Mouse (Mus musculus) embryonic facial prominence, embryonic 15.5 days (tissue): ENCODE measurements around the gene Arpp21. TPM values are rescaled to one million over a fixed set of nuclear protein-coding genes. Genes with fewer than 3 reads are reported as not detected.
"Not testable (repeated sequence)": the region's sequence is repeated elsewhere in the genome, so short reads cannot be mapped to it uniquely, and the experiment has no call there.

Experiments
- ATAC-seq: fragments of 200-750 bp; cut with Nextera tagmentation; 2 replicates; pipeline ENCODE4 v1.8.0; 2017; ENCODE audit warnings: low read depth, moderate TSS enrichment; ENCODE audit not compliant: insufficient number of reproducible peaks, low FRiP score, low TSS enrichment
- H3K27ac ChIP-seq: fragments of 300-500 bp; sonication (generic); replicated peaks from 2 replicates; pipeline ENCODE4 v1.5.1; 2015; ENCODE audit warnings: mild to moderate bottlenecking, inconsistent platforms
- H3K27me3 ChIP-seq: fragments of 300-500 bp; sonication (generic); 2 replicates; pipeline ENCODE4 v1.6.1; 2015; ENCODE audit warnings: inconsistent platforms
- H3K36me3 ChIP-seq: fragments of 300-500 bp; sonication (generic); 2 replicates; pipeline ENCODE4 v1.6.1; 2015; ENCODE audit warnings: mild to moderate bottlenecking, inconsistent platforms
- H3K4me1 ChIP-seq: fragments of 300-500 bp; sonication (generic); 2 replicates; pipeline ENCODE4 v1.6.1; 2015; ENCODE audit warnings: inconsistent platforms
- H3K4me2 ChIP-seq: fragments of 300-500 bp; sonication (generic); replicated peaks from 2 replicates; pipeline ENCODE4 v1.6.1; 2015; ENCODE audit warnings: mild to moderate bottlenecking, inconsistent platforms
- H3K4me3 ChIP-seq: fragments of 300-500 bp; sonication (generic); replicated peaks from 2 replicates; pipeline ENCODE4 v1.5.1; 2015; ENCODE audit warnings: mild to moderate bottlenecking, inconsistent platforms
- H3K9ac ChIP-seq: fragments of 300-500 bp; sonication (generic); 2 replicates; pipeline ENCODE4 v1.6.1; 2015; ENCODE audit warnings: inconsistent platforms
- H3K9me3 ChIP-seq: fragments of 300-500 bp; sonication (generic); replicated peaks from 2 replicates; pipeline ENCODE4 v1.6.1; 2016; ENCODE audit warnings: inconsistent platforms
- WGBS: fragments of 180-500 bp; shearing (Covaris S2); methylation state at CpG from one replicate; pipeline ENCODE4 v1.1.7; 2015; 5-methylcytosine and 5-hydroxymethylcytosine counted together
- microRNA-seq: library from miRNA; unstranded; fragments of <30 nt; microRNA quantifications from one replicate; pipeline ENCODE4, GENCODE M21; 2016; ENCODE audit warnings: borderline number of aligned reads
- polyA plus RNA-seq: library from polyadenylated mRNA; unstranded; fragments of >200 nt; fragmentation: Nextera tagmentation; extraction: Ambion mirVana; gene quantifications from 2 replicates; pipeline ENCODE4 v1.2.1, GENCODE M21; 2015

Gene Arpp21
- polyA plus RNA-seq, 1 experiment from 2014 or later, result 20.7 TPM

DNA sequence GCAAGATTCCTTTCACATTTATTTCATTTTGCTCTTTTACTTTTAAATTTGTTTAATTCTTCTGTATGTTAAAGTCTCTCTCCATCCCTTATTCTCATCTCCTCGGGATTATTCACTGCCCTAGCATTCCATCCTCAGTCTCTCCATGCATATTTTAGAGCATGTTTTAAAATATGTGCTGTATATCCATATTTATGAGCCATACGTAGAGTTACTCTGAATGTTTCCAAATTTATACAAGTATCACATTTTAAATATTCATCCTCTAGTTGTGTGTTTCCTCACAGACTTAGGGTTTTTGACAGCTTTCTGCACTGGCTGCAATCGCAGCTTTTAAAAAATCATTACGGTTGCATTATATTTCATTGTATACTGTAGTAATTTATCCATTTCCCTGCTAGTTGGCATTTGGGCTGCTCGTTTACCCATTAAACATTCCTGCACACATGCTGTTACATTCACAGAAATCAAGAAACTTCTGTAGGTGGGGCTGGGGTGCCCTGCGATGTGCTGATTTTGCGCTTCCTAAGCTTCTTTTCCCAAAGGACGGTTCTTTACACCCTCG lies 187.8 kb downstream of the Arpp21 start:
- ATAC-seq, result no peak
- H3K9ac ChIP-seq, result no peak overlapping the region
- H3K9me3 ChIP-seq, result no peaks in the 10 kb centered on the region
- WGBS, result 71% methylated on average over 9 of the region's 9 CpGs
- H3K4me2 ChIP-seq, result no peak overlapping the region
- no peaks in the 10 kb centered on the region for H3K27me3 ChIP-seq
- no peak overlapping the region for H3K27ac ChIP-seq
- H3K36me3 ChIP-seq, result no peaks in the 10 kb centered on the region
- H3K4me3 ChIP-seq, result no peak overlapping the region
- H3K4me1 ChIP-seq, result no peaks in the 10 kb centered on the region

DNA sequence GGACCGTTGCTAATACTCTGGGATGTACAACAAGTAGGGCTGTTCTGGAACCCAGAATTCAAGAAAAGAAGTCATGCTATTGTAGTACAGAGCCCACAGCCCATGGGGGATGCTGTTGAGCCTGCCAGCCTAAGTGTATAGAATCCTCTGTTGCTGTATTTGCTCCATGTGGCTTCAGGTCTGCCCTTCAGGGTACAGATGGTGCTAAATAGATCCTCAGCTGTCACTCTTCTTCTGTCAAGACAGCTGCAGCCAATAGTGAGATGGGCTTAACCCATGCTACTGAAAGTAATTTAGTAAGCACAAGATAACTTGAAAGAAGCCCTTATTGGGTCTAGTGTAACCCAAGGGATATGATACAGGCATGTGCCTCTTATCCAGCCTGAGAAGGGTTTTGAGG lies 195.2 kb downstream of the Arpp21 start:
- 81% methylated on average over 1 of the region's 1 CpGs for WGBS
- no peak for ATAC-seq
- Histone ChIP-seq H3K9ac (no peak overlapping the region), H3K4me1 (0 out of 2 replicates have a peak, but pooled peaks cover 3% of the 10 kb centered on the region), H3K4me2 (no peak overlapping the region), H3K4me3 (no peak overlapping the region), H3K9me3 (no peaks in the 10 kb centered on the region), H3K36me3 (no peaks in the 10 kb centered on the region), H3K27ac (no peak overlapping the region), H3K27me3 (no peaks in the 10 kb centered on the region)

DNA sequence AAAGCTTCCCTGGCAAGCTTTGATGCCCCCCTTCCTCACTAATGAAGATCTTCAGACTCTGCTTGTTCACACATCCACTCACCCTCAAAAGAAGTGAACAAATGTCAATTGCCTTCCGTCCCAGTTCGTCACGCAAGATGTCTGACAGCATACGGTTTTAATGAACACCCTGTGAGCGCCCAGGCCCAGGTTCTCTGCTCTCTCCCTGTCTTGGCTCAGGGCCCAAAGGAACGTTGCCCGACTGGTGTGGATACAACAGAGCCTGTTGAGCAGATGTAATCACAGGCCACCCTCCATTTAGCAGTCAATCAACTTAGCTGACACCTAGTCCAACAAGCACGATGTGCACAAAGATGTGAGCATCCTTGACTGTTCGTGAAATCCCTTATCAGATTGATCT lies 198.0 kb downstream of the Arpp21 start:
- ATAC-seq, result 0 out of 2 replicates have a peak, but pooled peaks have one; percentile 19
- 23% methylated on average over 9 of the region's 9 CpGs for WGBS
- no peak overlapping the region for H3K4me3 ChIP-seq

DNA sequence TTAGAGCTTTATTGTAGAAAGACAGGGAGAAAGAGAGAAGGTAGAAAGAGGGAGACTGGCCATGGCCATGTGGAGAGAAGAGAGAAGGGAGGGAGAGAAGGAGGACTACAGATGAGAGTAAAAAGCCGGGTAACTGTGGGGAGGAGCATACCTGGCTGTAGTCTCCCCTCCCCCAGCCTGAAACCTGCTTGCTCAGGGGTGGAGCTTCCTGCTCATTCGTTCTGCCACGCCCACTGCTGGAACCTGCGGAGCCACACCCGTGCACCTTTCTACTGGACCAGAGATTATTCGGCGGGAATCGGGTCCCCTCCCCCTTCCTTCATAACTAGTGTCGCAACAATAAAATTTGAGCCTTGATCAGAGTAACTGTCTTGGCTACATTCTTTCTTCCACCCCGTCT lies 201.9 kb downstream of the Arpp21 start:
- H3K4me1 ChIP-seq, H3K36me3 ChIP-seq, H3K4me3 ChIP-seq, H3K27me3 ChIP-seq, H3K4me2 ChIP-seq, H3K9me3 ChIP-seq, H3K27ac ChIP-seq, H3K9ac ChIP-seq: not testable (repeated sequence)
- 25% methylated on average over 3 of the region's 10 CpGs for WGBS
- 0 out of 2 replicates have a peak, but pooled peaks have one; percentile 34 for ATAC-seq

More for the DNA sequence above, 198.0 kb downstream of the Arpp21 start:
- Histone ChIP-seq H3K36me3 (no peaks in the 10 kb centered on the region), H3K4me1 (0 out of 2 replicates have a peak, but pooled peaks cover 3% of the 10 kb centered on the region), H3K9me3 (no peaks in the 10 kb centered on the region), H3K9ac (no peak overlapping the region), H3K4me2 (no peak overlapping the region), H3K27me3 (no peaks in the 10 kb centered on the region), H3K27ac (no peak overlapping the region)

DNA sequence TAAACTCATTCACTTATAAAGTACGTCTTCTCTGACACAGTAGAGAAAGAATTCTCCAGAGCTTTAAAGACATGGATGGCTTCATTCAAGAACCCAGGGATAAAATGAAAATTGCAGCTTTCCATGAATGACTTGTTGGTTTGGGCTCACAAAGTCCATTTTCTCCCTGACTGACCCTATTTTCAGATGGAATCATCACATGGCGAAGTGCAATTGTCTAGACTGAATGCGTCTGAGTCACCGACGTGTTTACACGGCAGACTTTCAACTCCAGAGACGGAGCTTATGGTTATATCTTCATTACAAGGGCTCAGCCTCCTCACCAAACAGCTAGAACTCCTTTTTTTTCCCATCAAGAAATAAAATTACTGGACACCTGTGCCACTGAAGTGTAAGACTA lies 203.6 kb downstream of the Arpp21 start:
- H3K27me3 ChIP-seq, result no peaks in the 10 kb centered on the region
- 79% methylated on average over 7 of the region's 7 CpGs for WGBS
- no peak overlapping the region for H3K4me2 ChIP-seq
- H3K36me3 ChIP-seq, result no peaks in the 10 kb centered on the region
- no peak overlapping the region for H3K27ac ChIP-seq
- no peak for ATAC-seq
- H3K4me3 ChIP-seq, result no peak overlapping the region
- no peaks in the 10 kb centered on the region for H3K4me1 ChIP-seq
- H3K9ac ChIP-seq, result no peak overlapping the region
- H3K9me3 ChIP-seq, result no peaks in the 10 kb centered on the region

DNA sequence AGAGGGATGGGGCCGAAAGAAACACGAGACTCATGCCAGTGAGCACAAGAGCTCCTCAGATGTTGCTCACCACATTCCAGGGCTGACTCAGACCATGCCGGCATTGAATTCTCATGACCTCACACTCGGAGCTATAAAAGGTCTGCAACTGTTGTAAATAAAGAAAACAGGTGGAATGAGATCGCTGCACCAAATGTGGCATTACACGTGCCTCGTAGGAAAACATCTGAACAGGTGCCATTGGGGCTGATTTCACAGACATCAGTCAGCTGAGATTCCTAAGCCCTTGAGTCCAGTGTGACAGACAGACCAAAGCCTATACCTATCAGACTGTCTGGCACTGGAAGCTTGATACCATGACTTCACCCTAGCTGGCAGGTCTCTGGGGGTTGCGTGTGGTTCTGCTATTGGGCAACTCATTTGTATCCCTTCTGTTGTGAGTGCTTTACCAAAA lies 212.1 kb downstream of the Arpp21 start:
- Histone ChIP-seq H3K9ac (no peak overlapping the region), H3K4me1 (no peaks in the 10 kb centered on the region), H3K4me3 (no peak overlapping the region), H3K4me2 (no peak overlapping the region), H3K27me3 (no peaks in the 10 kb centered on the region), H3K9me3 (no peaks in the 10 kb centered on the region), H3K27ac (no peak overlapping the region), H3K36me3 (no peaks in the 10 kb centered on the region)
- WGBS, result 67% methylated on average over 8 of the region's 8 CpGs
- peak; percentile 79 for ATAC-seq

DNA sequence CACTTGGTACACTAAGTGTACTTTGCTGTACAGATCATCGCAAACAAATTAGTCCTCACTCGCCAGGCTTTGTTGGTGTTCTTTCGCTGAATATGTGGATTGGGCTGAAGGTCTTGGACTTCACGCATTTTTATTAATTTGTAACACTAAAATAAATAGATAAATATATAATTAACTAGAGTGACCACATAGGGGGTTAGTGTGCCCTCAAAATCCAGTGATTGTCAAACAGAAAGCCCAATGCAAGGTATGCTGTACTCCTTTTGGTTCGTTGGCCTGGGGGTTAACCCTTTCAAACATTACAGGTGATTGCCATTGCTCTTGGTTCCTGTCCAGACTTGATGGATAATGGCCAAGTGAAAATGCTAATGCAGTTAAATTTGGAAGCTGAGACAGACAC lies 212.6 kb downstream of the Arpp21 start:
- Histone ChIP-seq H3K4me2 (no peak overlapping the region), H3K36me3 (no peaks in the 10 kb centered on the region), H3K4me3 (no peak overlapping the region), H3K27ac (no peak overlapping the region), H3K9me3 (no peaks in the 10 kb centered on the region), H3K9ac (no peak overlapping the region), H3K27me3 (no peaks in the 10 kb centered on the region), H3K4me1 (no peaks in the 10 kb centered on the region)
- ATAC-seq, result no peak
- WGBS, result 84% methylated on average over 5 of the region's 5 CpGs

Small RNA genes within 50 kb of the gene (microRNA-seq; reads per million reads assigned to microRNA genes)
- 144 reads per million, percentile 59 among the genes with 10 or more reads in this experiment for gene Mir128-2
